Mouse (Mus musculus) CH12.LX (cell line): ENCODE results near the gene Chrm3.

Experiments
- CTCF ChIP-seq, 2 experiments: IDR thresholded peaks in 1 of 2; conservative IDR thresholded peaks in 1 of 2; 2 replicates each; pipeline ENCODE4 v1.5.1; 2011 to 2012; ENCODE audit warnings: low read depth in 2 of 2, low read length in 2 of 2, improper control_type of control experiment in 1 of 2, inconsistent platforms in 1 of 2, mild to moderate bottlenecking in 1 of 2, moderate library complexity in 1 of 2
- E2F4 ChIP-seq: IDR thresholded peaks from 2 replicates; pipeline ENCODE4 v1.6.1; 2011; ENCODE audit warnings: low read depth, low read length, improper control_type of control experiment; ENCODE audit not compliant: insufficient replicate concordance
- HCFC1 ChIP-seq: IDR thresholded peaks from 2 replicates; pipeline ENCODE4 v1.6.1; 2012; ENCODE audit warnings: low read depth, mild to moderate bottlenecking, inconsistent platforms, low read length, improper control_type of control experiment
- POLR2A ChIP-seq: IDR thresholded peaks from 2 replicates; pipeline ENCODE4 v1.6.1; 2011; ENCODE audit warnings: low read depth, mild to moderate bottlenecking, improper control_type of control experiment, low read length
- TCF12 ChIP-seq: IDR thresholded peaks from 2 replicates; pipeline ENCODE4 v1.6.1; 2014; ENCODE audit warnings: low read depth, mild to moderate bottlenecking, inconsistent platforms, low read length, improper control_type of control experiment

GRCm38 (mm10) chr13:10140573-10140972 lies 220.1 kb downstream of the Chrm3 start:
- no peak for TF ChIP-seq CTCF (conservative IDR thresholded peaks at IDR 0.05 in 1 of 2, IDR thresholded peaks at IDR 0.05 in 1 of 2; ENCODE audit: low read depth in 2 of 2, low read length in 2 of 2)
- TF ChIP-seq TCF12 = no peak
- TF ChIP-seq POLR2A = no peak
- TF ChIP-seq E2F4 = no peak
- TF ChIP-seq HCFC1 = no peak
